Mouse (Mus musculus): ENCODE data around the gene Exoc6b. TPM values are rescaled to one million over a fixed set of nuclear protein-coding genes. Genes with fewer than 3 reads are reported as not detected.

Gene Exoc6b
- polyA plus RNA-seq, 1 experiment from 2014 or later: 11.7 TPM

GRCm38 (mm10) chr6:84779987-84780386 lies 289.3 kb downstream of the Exoc6b start:
- Histone ChIP-seq H3K4me3 (ENCODE audit: low read depth, low read length) (no peak overlapping the region), H3K9ac (ENCODE audit: low read length) (no peak overlapping the region), H3K4me2 (replicated peaks; ENCODE audit: low read depth) (no peak overlapping the region), H3K36me3 (ENCODE audit: control insufficient read depth, insufficient read depth, low read length) (no peaks in the 10 kb centered on the region), H3K4me1 (replicated peaks; ENCODE audit: control insufficient read depth, insufficient read depth) (no peaks in the 10 kb centered on the region), H3K27ac (replicated peaks) (no peak overlapping the region), H3K27me3 (ENCODE audit: control insufficient read depth, insufficient read depth, low read length) (no peaks in the 10 kb centered on the region), H3K9me3 (ENCODE audit: control insufficient read depth, low read length) (no peaks in the 10 kb centered on the region)
- no peak for DNase-seq (ENCODE audit: low spot score)
- 47% methylated on average over 5 of the region's 5 CpGs for WGBS
- TF ChIP-seq EP300 (optimal IDR thresholded peaks at IDR 0.05) (no peak), CTCF (IDR thresholded peaks at IDR 0.05; ENCODE audit: low read depth) (no peak)
- ATAC-seq (ENCODE audit: low FRiP score, low TSS enrichment): no peak

- no peak overlapping the region for H3K4me2 ChIP-seq (replicated peaks; ENCODE audit: low read depth)
- H3K27me3 ChIP-seq (ENCODE audit: control insufficient read depth, insufficient read depth, low read length): no peaks in the 10 kb centered on the region
- ATAC-seq (ENCODE audit: low FRiP score, low TSS enrichment): no peak
- no peak overlapping the region for H3K4me3 ChIP-seq (ENCODE audit: low read depth, low read length)
- H3K27ac ChIP-seq (replicated peaks): no peak overlapping the region
- H3K4me1 ChIP-seq (replicated peaks; ENCODE audit: control insufficient read depth, insufficient read depth): no peaks in the 10 kb centered on the region
- TF ChIP-seq CTCF (IDR thresholded peaks at IDR 0.05; ENCODE audit: low read depth) (no peak), EP300 (optimal IDR thresholded peaks at IDR 0.05) (no peak)
- H3K9ac ChIP-seq (ENCODE audit: low read length): no peak overlapping the region
- no peak for DNase-seq (ENCODE audit: low spot score)
- WGBS: 65% methylated on average over 5 of the region's 5 CpGs
- H3K36me3 ChIP-seq (ENCODE audit: control insufficient read depth, insufficient read depth, low read length): no peaks in the 10 kb centered on the region
- H3K9me3 ChIP-seq (ENCODE audit: control insufficient read depth, low read length): no peaks in the 10 kb centered on the region
These were observed 290.3 kb downstream of the Exoc6b start for GRCm38 (mm10) chr6:84778970-84779369.

GRCm38 (mm10) chr6:84775908-84776307 lies 293.4 kb downstream of the Exoc6b start:
- ATAC-seq (ENCODE audit: low FRiP score, low TSS enrichment) (0 out of 2 replicates have a peak, but pooled peaks have one; percentile 66), DNase-seq (ENCODE audit: low spot score) (no peak)
- H3K9me3 ChIP-seq (ENCODE audit: control insufficient read depth, low read length): no peaks in the 10 kb centered on the region
- H3K27me3 ChIP-seq (ENCODE audit: control insufficient read depth, insufficient read depth, low read length): no peaks in the 10 kb centered on the region
- H3K4me2 ChIP-seq (replicated peaks; ENCODE audit: low read depth): no peak overlapping the region
- H3K4me3 ChIP-seq (ENCODE audit: low read depth, low read length): no peak overlapping the region
- H3K9ac ChIP-seq (ENCODE audit: low read length): no peak overlapping the region
- H3K36me3 ChIP-seq (ENCODE audit: control insufficient read depth, insufficient read depth, low read length): no peaks in the 10 kb centered on the region
- H3K27ac ChIP-seq (replicated peaks): no peak overlapping the region
- 23% methylated on average over 1 of the region's 1 CpGs for WGBS
- no peaks in the 10 kb centered on the region for H3K4me1 ChIP-seq (replicated peaks; ENCODE audit: control insufficient read depth, insufficient read depth)
- TF ChIP-seq EP300 (optimal IDR thresholded peaks at IDR 0.05) (peak; percentile 66), CTCF (IDR thresholded peaks at IDR 0.05; ENCODE audit: low read depth) (no peak)

- no peaks in the 10 kb centered on the region for H3K36me3 ChIP-seq (ENCODE audit: control insufficient read depth, insufficient read depth, low read length)
These were observed 314.0 kb downstream of the Exoc6b start for GRCm38 (mm10) chr6:84755266-84755665.

GRCm38 (mm10) chr6:84752806-84753420 lies 316.4 kb downstream of the Exoc6b start:
- Histone ChIP-seq H3K4me1 (replicated peaks; ENCODE audit: control insufficient read depth, insufficient read depth) (no peaks in the 10 kb centered on the region), H3K27me3 (ENCODE audit: control insufficient read depth, insufficient read depth, low read length) (no peaks in the 10 kb centered on the region), H3K36me3 (ENCODE audit: control insufficient read depth, insufficient read depth, low read length) (no peaks in the 10 kb centered on the region), H3K27ac (replicated peaks) (no peak overlapping the region), H3K4me3 (ENCODE audit: low read depth, low read length) (no peak overlapping the region), H3K9ac (ENCODE audit: low read length) (no peak overlapping the region), H3K4me2 (replicated peaks; ENCODE audit: low read depth) (no peak overlapping the region), H3K9me3 (ENCODE audit: control insufficient read depth, low read length) (no peaks in the 10 kb centered on the region)
- no peak for ATAC-seq (ENCODE audit: low FRiP score, low TSS enrichment)
- no peak for DNase-seq (ENCODE audit: low spot score)
- no peak for TF ChIP-seq CTCF (IDR thresholded peaks at IDR 0.05; ENCODE audit: low read depth)
- no peak for TF ChIP-seq EP300 (optimal IDR thresholded peaks at IDR 0.05)

More at GRCm38 (mm10) chr6:84755266-84755665, 314.0 kb downstream of the Exoc6b start:
- Histone ChIP-seq H3K27ac (replicated peaks) (no peak overlapping the region), H3K4me1 (replicated peaks; ENCODE audit: control insufficient read depth, insufficient read depth) (no peaks in the 10 kb centered on the region), H3K4me2 (replicated peaks; ENCODE audit: low read depth) (no peak overlapping the region), H3K9ac (ENCODE audit: low read length) (no peak overlapping the region), H3K4me3 (ENCODE audit: low read depth, low read length) (no peak overlapping the region), H3K9me3 (ENCODE audit: control insufficient read depth, low read length) (no peaks in the 10 kb centered on the region), H3K27me3 (ENCODE audit: control insufficient read depth, insufficient read depth, low read length) (no peaks in the 10 kb centered on the region)
- ATAC-seq (ENCODE audit: low FRiP score, low TSS enrichment) (no peak), DNase-seq (ENCODE audit: low spot score) (no peak)
- TF ChIP-seq EP300 (optimal IDR thresholded peaks at IDR 0.05) (no peak), CTCF (IDR thresholded peaks at IDR 0.05; ENCODE audit: low read depth) (no peak)
- 58% methylated on average over 3 of the region's 3 CpGs for WGBS

GRCm38 (mm10) chr6:84751409-84751808 lies 317.9 kb downstream of the Exoc6b start:
- no peak overlapping the region for H3K9ac ChIP-seq (ENCODE audit: low read length)
- H3K36me3 ChIP-seq (ENCODE audit: control insufficient read depth, insufficient read depth, low read length): no peaks in the 10 kb centered on the region
- DNase-seq (ENCODE audit: low spot score) (no peak), ATAC-seq (ENCODE audit: low FRiP score, low TSS enrichment) (no peak)
- H3K27me3 ChIP-seq (ENCODE audit: control insufficient read depth, insufficient read depth, low read length): no peaks in the 10 kb centered on the region
- H3K27ac ChIP-seq (replicated peaks): no peak overlapping the region
- TF ChIP-seq EP300 (optimal IDR thresholded peaks at IDR 0.05): no peak
- TF ChIP-seq CTCF (IDR thresholded peaks at IDR 0.05; ENCODE audit: low read depth): no peak
- H3K4me1 ChIP-seq (replicated peaks; ENCODE audit: control insufficient read depth, insufficient read depth): no peaks in the 10 kb centered on the region
- H3K4me3 ChIP-seq (ENCODE audit: low read depth, low read length): no peak overlapping the region
- H3K9me3 ChIP-seq (ENCODE audit: control insufficient read depth, low read length): no peaks in the 10 kb centered on the region
- no peak overlapping the region for H3K4me2 ChIP-seq (replicated peaks; ENCODE audit: low read depth)
- WGBS: 86% methylated on average over 2 of the region's 2 CpGs

Data from stomach, postnatal 0 days (tissue).